Mouse (Mus musculus) thymus, adult 2 months (tissue): ENCODE results near the gene Exoc4.

Source experiments
- CTCF ChIP-seq: fragments of 200-500 bp; IDR thresholded peaks from 2 replicates; pipeline ENCODE4 v1.5.1; 2012; ENCODE audit warnings: mild to moderate bottlenecking, control low read depth, low read length, moderate library complexity, borderline replicate concordance; ENCODE audit not compliant: control insufficient read depth, poor library complexity, insufficient read depth; ENCODE audit errors: extremely low read depth
- POLR2A ChIP-seq: fragments of 200-500 bp; IDR thresholded peaks from 2 replicates; pipeline ENCODE4 v1.6.1; 2012; ENCODE audit warnings: mild to moderate bottlenecking, low read length, control low read depth, moderate library complexity; ENCODE audit not compliant: control insufficient read depth, poor library complexity, insufficient read depth; ENCODE audit errors: extremely low read depth

GRCm38 (mm10) chr6:33711742-33712141 is 462.9 kb downstream of the Exoc4 start:
- TF ChIP-seq CTCF (no peak), POLR2A (no peak)
